Mouse (Mus musculus) heart, embryonic 13.5 days (tissue): ENCODE measurements around the gene Tbrg4. TPM values are rescaled to one million over a fixed set of nuclear protein-coding genes. Genes with fewer than 3 reads are reported as not detected.

Experiments
- ATAC-seq: fragments of 200-750 bp; cut with Nextera tagmentation; 2 replicates; pipeline ENCODE4 v1.8.0; 2017; ENCODE audit warnings: moderate TSS enrichment; ENCODE audit not compliant: insufficient number of reproducible peaks, low FRiP score, low TSS enrichment; ENCODE audit errors: extremely low read depth
- H3K27ac ChIP-seq: fragments of 300-500 bp; sonication (generic); replicated peaks from 2 replicates; pipeline ENCODE4 v1.5.1; 2015; ENCODE audit warnings: moderate library complexity, mild to moderate bottlenecking, inconsistent platforms
- H3K27me3 ChIP-seq: fragments of 300-500 bp; sonication (generic); replicated peaks from 2 replicates; pipeline ENCODE4 v1.6.1; 2015; ENCODE audit warnings: mild to moderate bottlenecking, inconsistent platforms
- H3K36me3 ChIP-seq: fragments of 300-500 bp; sonication (generic); 2 replicates; pipeline ENCODE4 v1.6.1; 2015; ENCODE audit warnings: mild to moderate bottlenecking, inconsistent platforms
- H3K4me1 ChIP-seq: fragments of 300-500 bp; sonication (generic); 2 replicates; pipeline ENCODE4 v1.6.1; 2015; ENCODE audit warnings: inconsistent platforms
- H3K4me2 ChIP-seq: fragments of 300-500 bp; sonication (generic); 2 replicates; pipeline ENCODE4 v1.6.1; 2015; ENCODE audit warnings: inconsistent platforms, mild to moderate bottlenecking, moderate library complexity
- H3K4me3 ChIP-seq: fragments of 300-500 bp; sonication (generic); 2 replicates; pipeline ENCODE4 v1.5.1; 2015; ENCODE audit warnings: moderate library complexity, mild to moderate bottlenecking, inconsistent platforms
- H3K9ac ChIP-seq: fragments of 300-500 bp; sonication (generic); 2 replicates; pipeline ENCODE4 v1.6.1; 2015; ENCODE audit warnings: inconsistent platforms, mild to moderate bottlenecking, moderate library complexity
- H3K9me3 ChIP-seq: fragments of 300-500 bp; sonication (generic); 2 replicates; pipeline ENCODE4 v1.6.1; 2016; ENCODE audit warnings: inconsistent platforms
- WGBS: fragments of 180-500 bp; shearing (Covaris S2); methylation state at CpG from one replicate; pipeline ENCODE4 v1.1.7; 2015; ENCODE audit warnings: mixed read lengths; 5-methylcytosine and 5-hydroxymethylcytosine counted together
- polyA plus RNA-seq: library from polyadenylated mRNA; unstranded; fragments of >200 nt; fragmentation: Nextera tagmentation; extraction: Ambion mirVana; gene quantifications from 2 replicates; pipeline ENCODE4 v1.2.1, GENCODE M21; 2015

Gene Tbrg4
- polyA plus RNA-seq, 1 experiment from 2014 or later, result 43.0 TPM

DNA sequence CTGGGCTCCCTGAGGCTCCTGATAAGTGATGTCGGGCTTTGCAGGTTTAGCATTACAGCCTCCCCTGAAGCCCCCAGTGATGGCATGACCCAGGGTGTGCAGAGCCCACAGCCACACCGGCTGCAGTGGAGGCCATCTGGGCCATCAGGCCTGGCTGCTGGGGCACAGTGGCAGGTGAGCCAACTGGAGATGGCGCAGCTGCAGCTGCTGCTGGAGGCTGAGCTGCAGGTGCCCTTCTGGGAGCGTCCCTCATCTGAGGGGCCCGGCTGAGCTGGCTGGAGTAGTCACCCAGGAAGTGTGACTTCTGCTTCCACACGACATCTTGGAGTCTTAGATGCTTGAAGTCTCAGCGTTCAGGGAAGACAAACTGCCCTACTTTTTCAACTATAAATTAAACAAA, 24.7 kb upstream of the Tbrg4 start:
- no peak overlapping the region for H3K9ac ChIP-seq
- 56% methylated on average over 7 of the region's 7 CpGs for WGBS
- H3K9me3 ChIP-seq, result no peaks in the 10 kb centered on the region
- H3K36me3 ChIP-seq, result no peaks in the 10 kb centered on the region
- H3K27ac ChIP-seq, result no peak overlapping the region
- H3K4me3 ChIP-seq, result no peak overlapping the region
- no peak overlapping the region for H3K4me2 ChIP-seq
- no peak for ATAC-seq
- H3K4me1 ChIP-seq, result no peaks in the 10 kb centered on the region
- H3K27me3 ChIP-seq, result peaks cover 19% of the 10 kb centered on the region

DNA sequence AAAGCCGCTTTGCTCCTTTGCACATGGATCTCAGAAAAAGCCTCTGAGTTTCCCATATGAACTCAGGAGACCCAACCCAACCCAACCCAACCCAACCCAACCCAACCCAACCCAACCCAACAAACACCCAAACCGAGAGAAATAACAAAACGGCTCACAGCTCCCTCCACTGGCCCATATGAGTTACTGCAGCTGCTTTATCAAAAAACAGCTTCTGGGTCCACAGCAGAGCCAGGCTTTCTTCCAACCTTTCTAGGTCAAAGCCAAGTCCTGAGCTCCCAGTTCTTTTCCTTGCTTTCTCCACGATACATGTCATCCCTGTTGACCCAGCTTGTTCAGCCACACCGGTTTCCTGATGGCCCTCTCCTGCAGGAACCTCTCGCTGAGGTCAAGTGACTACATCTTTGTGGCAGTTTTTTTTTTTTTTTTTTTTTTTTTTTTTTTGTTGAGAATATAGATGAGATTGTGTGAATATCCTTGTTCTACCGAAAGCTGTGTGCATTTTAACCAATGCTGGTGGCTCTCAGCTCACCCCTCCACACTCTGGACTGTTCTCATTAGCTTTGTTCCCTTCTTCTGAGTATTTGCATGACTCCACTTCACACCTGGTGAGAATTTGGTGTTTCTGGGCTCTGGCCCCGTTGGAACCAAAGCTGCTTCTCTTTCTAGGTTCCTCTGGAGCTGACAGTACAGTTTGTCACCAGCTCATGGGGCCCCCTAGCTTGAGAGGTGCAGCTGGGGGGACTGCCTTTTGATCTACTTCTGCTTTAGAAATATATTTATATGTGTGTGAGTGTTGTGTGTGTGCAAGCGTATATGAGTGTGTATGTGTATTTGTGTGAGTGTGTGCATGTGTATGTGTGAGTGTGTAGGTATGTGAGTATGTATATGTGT, 22.2 kb upstream of the Tbrg4 start:
- Histone ChIP-seq H3K27ac (no peak overlapping the region), H3K4me1 (no peaks in the 10 kb centered on the region), H3K9me3 (no peaks in the 10 kb centered on the region), H3K27me3 (0 out of 2 replicates have a peak, but pooled peaks cover 3% of the 10 kb centered on the region), H3K36me3 (no peaks in the 10 kb centered on the region), H3K4me2 (no peak overlapping the region), H3K4me3 (no peak overlapping the region), H3K9ac (no peak overlapping the region)
- WGBS, result 47% methylated on average over 9 of the region's 9 CpGs
- ATAC-seq, result no peak

DNA sequence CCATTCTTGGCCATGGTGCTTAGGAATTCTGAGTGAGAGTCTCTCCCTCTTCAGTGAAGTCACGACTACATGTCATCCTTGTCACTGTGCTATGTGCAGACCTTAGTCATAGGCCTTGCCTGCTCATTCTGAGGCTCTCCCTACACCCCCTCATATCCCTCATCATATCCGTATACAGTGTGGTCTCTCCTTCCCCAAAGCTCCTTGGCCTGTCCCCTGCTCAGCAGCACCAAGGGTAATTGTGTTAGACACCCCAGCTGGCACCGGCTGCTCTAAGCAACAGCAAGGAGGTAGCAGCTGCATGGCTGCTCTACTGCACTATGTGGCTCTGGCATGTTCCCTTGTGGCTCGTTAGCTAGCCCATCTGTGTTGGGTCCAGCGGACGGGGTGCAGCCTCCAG, 18.7 kb upstream of the Tbrg4 start:
- 74% methylated on average over 6 of the region's 6 CpGs for WGBS
- H3K9ac ChIP-seq, result no peak overlapping the region
- no peak for ATAC-seq

DNA sequence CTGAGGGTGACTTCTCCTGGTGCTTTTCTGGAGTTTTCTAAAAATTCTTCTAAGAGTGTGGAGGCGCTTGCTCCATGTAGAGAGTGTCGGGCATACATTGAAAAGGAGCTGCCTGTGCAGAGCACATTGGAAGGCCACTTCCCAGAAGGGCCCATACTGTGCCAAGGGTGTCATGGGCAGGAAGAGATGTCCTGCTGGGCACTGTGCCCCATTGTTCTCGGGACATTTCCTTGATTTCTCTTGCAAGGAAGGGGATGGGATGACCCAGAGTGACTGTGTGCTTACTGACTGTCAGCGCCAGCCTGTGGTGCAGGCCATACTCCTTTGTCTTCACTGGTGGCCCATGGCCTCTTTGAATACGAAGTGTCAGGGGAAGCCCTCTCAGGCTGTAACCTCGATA, 13.2 kb upstream of the Tbrg4 start:
- Histone ChIP-seq H3K9ac (no peak overlapping the region), H3K4me3 (no peak overlapping the region), H3K27me3 (no peaks in the 10 kb centered on the region; the same call in 1 of the 2 replicates), H3K27ac (no peak overlapping the region), H3K9me3 (no peaks in the 10 kb centered on the region), H3K4me2 (no peak overlapping the region), H3K4me1 (no peaks in the 10 kb centered on the region), H3K36me3 (no peaks in the 10 kb centered on the region)
- no peak for ATAC-seq
- WGBS, result 72% methylated on average over 6 of the region's 6 CpGs

More for the DNA sequence above, 18.7 kb upstream of the Tbrg4 start:
- Histone ChIP-seq H3K36me3 (no peaks in the 10 kb centered on the region), H3K4me2 (no peak overlapping the region), H3K9me3 (no peaks in the 10 kb centered on the region), H3K27ac (no peak overlapping the region), H3K4me1 (no peaks in the 10 kb centered on the region), H3K27me3 (no peaks in the 10 kb centered on the region), H3K4me3 (no peak overlapping the region)

DNA sequence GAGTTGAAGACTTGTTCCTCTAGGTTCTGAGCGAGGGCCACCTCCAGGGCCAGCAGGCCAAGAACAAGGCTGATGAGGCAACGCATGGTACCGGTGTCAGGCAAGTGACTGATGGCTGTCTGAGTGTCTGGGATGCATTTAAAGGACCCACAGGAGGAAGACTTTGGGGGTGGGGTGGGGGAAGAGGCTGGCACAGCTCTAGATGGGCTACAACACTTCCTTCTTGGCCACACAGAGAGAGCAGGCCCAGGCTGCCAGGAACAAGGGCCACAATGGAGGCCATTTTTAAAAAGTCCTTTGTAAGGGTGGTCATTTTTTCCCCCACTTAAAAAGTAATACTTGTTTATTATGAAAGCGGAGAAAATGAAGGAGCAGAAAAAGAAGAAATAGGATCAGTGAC, 12.7 kb upstream of the Tbrg4 start, which contains the start of gene Wap:
Gene Wap (minus strand): TSS at position 101 of the 400 bp plus-strand sequence.
- no peak within 1 kb of the TSS for H3K9ac ChIP-seq
- 73% methylated on average over 4 of the region's 4 CpGs for WGBS
- no peak within 1 kb of the TSS for H3K4me3 ChIP-seq
- H3K9me3 ChIP-seq, result no peaks in the 10 kb centered on the region
- no peak within 1 kb of the TSS for H3K27ac ChIP-seq
- no peaks in the 10 kb centered on the region for H3K4me1 ChIP-seq
- H3K4me2 ChIP-seq, result no peak within 1 kb of the TSS
- ATAC-seq, result no peak
- no peaks in the 10 kb centered on the region for H3K36me3 ChIP-seq
- H3K27me3 ChIP-seq, result no peaks in the 10 kb centered on the region; the same call in 1 of the 2 replicates

DNA sequence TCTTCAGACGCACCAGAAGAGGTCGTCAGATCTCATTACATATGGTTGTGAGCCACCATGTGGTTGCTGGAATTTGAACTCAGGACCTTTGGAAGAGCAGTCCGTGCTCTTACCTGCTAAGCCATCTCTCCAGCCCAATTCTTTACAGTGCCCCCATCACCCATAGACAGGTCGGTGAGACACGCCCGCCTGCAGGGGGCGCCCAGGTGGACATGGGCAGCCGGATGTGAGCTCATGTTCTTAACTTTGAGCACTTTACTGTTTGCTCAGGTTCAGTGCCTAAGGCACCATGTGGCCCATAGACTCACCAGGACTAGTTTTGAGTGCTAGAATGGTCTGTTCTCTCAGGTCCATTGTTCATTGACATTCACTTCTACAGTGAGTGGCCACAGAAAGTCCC, 10.3 kb upstream of the Tbrg4 start:
- Histone ChIP-seq H3K36me3 (no peaks in the 10 kb centered on the region), H3K9ac (no peak overlapping the region), H3K4me3 (no peak overlapping the region), H3K4me2 (no peak overlapping the region), H3K4me1 (no peaks in the 10 kb centered on the region), H3K27ac (no peak overlapping the region), H3K9me3 (peaks cover 6% of the 10 kb centered on the region; the same call in 1 of the 2 replicates), H3K27me3 (no peaks in the 10 kb centered on the region; the same call in 1 of the 2 replicates)
- ATAC-seq, result no peak
- WGBS, result 66% methylated on average over 8 of the region's 8 CpGs

DNA sequence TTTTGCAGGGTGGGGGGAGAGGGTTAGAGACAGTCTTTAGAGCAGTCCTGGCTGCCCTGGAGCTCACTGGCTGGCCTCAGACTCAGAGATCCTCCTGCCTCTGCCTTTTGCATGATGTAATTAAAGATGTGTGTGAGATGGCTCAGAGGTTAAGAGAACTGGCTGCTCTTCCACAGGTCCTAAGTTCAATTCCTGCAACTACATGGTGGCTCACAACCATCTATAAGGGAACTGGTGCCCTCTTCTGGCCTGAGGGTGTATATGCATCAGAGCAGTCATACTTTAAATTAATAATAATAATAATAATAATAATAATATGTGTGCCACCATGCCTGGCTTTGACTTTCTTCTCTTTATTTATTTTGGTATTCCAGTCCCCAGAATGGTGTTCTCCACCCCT, 3.8 kb upstream of the Tbrg4 start:
- no peak overlapping the region for H3K4me3 ChIP-seq
- no peak for ATAC-seq
- H3K9ac ChIP-seq, result no peak overlapping the region
- H3K27me3 ChIP-seq, result no peaks in the 10 kb centered on the region
- no peak overlapping the region for H3K4me2 ChIP-seq
- H3K36me3 ChIP-seq, result peaks cover under 1% of the 10 kb centered on the region
- H3K27ac ChIP-seq, result no peak overlapping the region
- H3K9me3 ChIP-seq, result peaks cover 6% of the 10 kb centered on the region; the same call in 1 of the 2 replicates
- H3K4me1 ChIP-seq, result peaks cover 13% of the 10 kb centered on the region

DNA sequence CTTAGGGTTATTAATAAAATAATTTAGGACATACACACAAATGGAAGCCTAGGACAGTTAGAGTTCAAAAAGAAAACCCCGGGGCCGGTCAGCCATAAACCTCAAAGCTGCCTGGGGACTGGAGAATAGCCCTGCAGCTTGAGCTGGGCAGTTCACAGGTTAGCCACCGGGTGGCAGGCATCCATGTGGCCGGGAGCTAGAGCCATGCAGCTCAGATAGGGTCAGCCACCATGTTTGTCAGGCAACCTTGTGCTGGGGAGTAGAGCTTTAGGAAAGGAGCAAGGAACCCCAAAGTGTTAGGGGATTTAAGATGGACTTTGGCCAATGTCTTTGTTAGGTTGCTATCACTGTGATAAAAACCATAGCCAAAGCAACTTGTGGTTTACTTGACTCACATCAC, 2.7 kb upstream of the Tbrg4 start:
- Histone ChIP-seq H3K27me3 (no peaks in the 10 kb centered on the region), H3K4me1 (peaks cover 24% of the 10 kb centered on the region), H3K4me3 (no peak overlapping the region), H3K9me3 (peaks cover 6% of the 10 kb centered on the region; the same call in 1 of the 2 replicates), H3K27ac (no peak overlapping the region), H3K36me3 (peaks cover 11% of the 10 kb centered on the region), H3K4me2 (no peak overlapping the region), H3K9ac (no peak overlapping the region)
- WGBS, result 21% methylated on average over 4 of the region's 4 CpGs
- no peak for ATAC-seq

DNA sequence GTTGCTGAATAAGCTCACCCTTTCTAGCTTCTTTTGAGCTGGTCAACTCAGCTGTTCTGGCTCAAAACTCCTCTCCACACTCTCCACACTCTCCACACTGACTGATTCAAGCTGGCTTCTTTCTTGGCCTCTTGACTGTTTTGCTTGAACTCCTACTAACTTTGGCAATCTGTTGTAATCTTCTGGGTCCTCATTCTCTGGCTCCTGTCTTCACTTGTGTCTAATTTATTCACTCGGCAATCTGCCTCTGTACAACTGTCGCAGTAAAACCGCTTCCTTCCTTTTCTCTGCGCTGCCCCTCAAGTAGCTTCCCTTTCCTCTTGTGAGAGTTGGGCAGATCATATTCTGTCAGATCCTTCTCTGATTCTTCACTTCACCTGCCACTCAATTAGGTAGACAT, 1.9 kb upstream of the Tbrg4 start:
- Histone ChIP-seq H3K4me3 (no peak overlapping the region), H3K36me3 (peaks cover 20% of the 10 kb centered on the region), H3K27ac (no peak overlapping the region; the same call in 1 of the 2 replicates), H3K27me3 (no peaks in the 10 kb centered on the region), H3K4me2 (no peak overlapping the region), H3K4me1 (peaks cover 32% of the 10 kb centered on the region), H3K9ac (no peak overlapping the region), H3K9me3 (peaks cover 6% of the 10 kb centered on the region; the same call in 1 of the 2 replicates)
- 75% methylated on average over 4 of the region's 4 CpGs for WGBS
- no peak for ATAC-seq

DNA sequence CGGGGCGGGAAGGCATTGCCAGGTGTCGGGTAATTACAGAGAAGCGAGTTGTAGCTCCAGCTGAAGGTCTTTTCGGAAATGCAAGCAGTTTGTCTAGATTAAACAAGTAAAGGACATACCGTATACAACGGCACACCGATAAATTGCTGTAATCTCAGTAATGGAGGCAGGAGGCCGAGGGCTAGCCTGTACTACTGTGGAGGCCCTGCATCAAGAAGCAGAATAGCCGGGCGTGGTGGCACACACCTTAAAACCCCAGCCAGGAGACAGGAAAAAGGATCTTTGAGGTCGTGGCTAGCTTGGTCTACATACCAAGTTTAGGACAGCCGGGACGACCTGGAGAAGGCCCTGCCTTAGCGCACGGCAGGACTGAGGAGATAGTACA, 513 bp upstream of the Tbrg4 start:
- H3K27me3 ChIP-seq, result no peaks in the 10 kb centered on the region
- peak overlapping the region; percentile 90 for H3K9ac ChIP-seq
- peak overlapping the region; percentile 94 for H3K4me2 ChIP-seq
- WGBS, result 10% methylated on average over 16 of the region's 16 CpGs
- H3K36me3 ChIP-seq, result peaks cover 33% of the 10 kb centered on the region
- H3K4me3 ChIP-seq, result peak overlapping the region; percentile 85
- H3K4me1 ChIP-seq, result peaks cover 32% of the 10 kb centered on the region
- H3K27ac ChIP-seq, result peak overlapping the region; percentile 91
- H3K9me3 ChIP-seq, result peaks cover 2% of the 10 kb centered on the region; the same call in 1 of the 2 replicates
- no peak for ATAC-seq

DNA sequence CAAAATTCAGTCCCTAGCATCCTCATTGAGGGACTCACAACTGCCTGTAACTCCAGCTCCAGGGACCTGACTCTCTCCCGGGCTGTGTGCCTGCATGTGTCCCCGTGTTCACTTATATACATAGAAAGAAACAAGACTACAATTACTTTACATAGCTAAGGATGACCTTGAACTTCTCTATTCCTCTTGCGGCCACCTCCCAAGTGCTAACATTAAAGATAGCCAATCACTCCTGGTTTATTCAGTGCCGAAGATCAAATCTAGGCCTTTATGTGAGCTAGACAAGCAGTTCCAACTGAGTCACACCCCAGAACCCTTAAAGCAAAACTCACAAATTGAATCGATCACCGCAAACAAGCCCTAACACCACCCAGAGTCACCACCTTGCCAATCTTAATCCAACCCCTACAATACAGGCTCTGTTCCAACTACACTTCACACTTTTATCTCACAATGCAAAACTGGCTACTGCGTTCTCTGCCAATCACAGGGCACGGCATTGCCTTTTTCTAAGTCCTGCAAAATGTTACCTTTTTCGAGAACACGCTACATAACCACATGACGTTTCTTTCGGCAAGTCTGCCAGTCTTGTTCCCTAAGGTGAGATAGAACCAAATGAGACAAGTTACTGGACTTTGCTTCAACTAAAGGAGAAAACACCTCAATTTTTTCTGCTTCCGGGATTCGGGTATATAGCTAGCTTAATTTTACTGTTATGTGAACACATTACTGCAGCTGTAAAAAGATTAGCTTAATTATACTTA, 1.1 kb downstream of the Tbrg4 start:
- peaks cover 32% of the 10 kb centered on the region for H3K4me1 ChIP-seq
- H3K27ac ChIP-seq, result no peak overlapping the region; the same call in 1 of the 2 replicates
- peak overlapping the region; percentile 85 for H3K4me3 ChIP-seq
- WGBS, result 51% methylated on average over 14 of the region's 14 CpGs
- no peak for ATAC-seq
- H3K27me3 ChIP-seq, result no peaks in the 10 kb centered on the region
- H3K36me3 ChIP-seq, result peaks cover 49% of the 10 kb centered on the region
- no peaks in the 10 kb centered on the region for H3K9me3 ChIP-seq
- H3K4me2 ChIP-seq, result peak overlapping the region; percentile 94
- H3K9ac ChIP-seq, result peak overlapping the region; percentile 90
